Mouse (Mus musculus) myocyte (in vitro differentiated cells): Measurements from ENCODE around the gene Saysd1.

Source experiments
- CEBPB ChIP-seq: IDR thresholded peaks from 2 replicates; pipeline ENCODE4 v1.6.1; 2011; ENCODE audit warnings: mild to moderate bottlenecking, moderate library complexity; ENCODE audit not compliant: poor library complexity, insufficient read depth, severe bottlenecking
- E2F4 ChIP-seq: IDR thresholded peaks from one replicate; pipeline ENCODE4 v1.6.1; 2011; ENCODE audit warnings: mild to moderate bottlenecking, control low read depth, moderate library complexity; ENCODE audit not compliant: insufficient read depth
- MAX ChIP-seq: IDR thresholded peaks from one replicate; pipeline ENCODE4 v1.6.1; 2011; ENCODE audit warnings: low read depth, mild to moderate bottlenecking, control low read depth
- MYOD1 ChIP-seq, 3 experiments: IDR thresholded peaks; one replicate each; pipeline ENCODE4 v1.6.1; 2011; ENCODE audit warnings: control low read depth in 2 of 3, low read depth in 2 of 3, mild to moderate bottlenecking in 2 of 3, moderate library complexity in 1 of 3; ENCODE audit not compliant: insufficient read length in 2 of 3, control insufficient read depth in 1 of 3
- MYOG ChIP-seq, 3 experiments: IDR thresholded peaks; one replicate each; pipeline ENCODE4 v1.6.1; 2011; ENCODE audit warnings: control low read depth in 2 of 3, low read depth in 2 of 3, mild to moderate bottlenecking in 2 of 3; ENCODE audit not compliant: insufficient read length in 2 of 3, control insufficient read depth in 1 of 3, insufficient read depth in 1 of 3
- POLR2A ChIP-seq: IDR thresholded peaks from one replicate; pipeline ENCODE4 v1.6.1; 2011; ENCODE audit warnings: low read depth, mild to moderate bottlenecking, control low read depth, moderate library complexity; ENCODE audit not compliant: insufficient read length
- REST ChIP-seq: IDR thresholded peaks from one replicate; pipeline ENCODE4 v1.6.1; 2011; ENCODE audit warnings: mild to moderate bottlenecking, control low read depth, moderate library complexity; ENCODE audit not compliant: insufficient read depth, insufficient read length
- SRF ChIP-seq: IDR thresholded peaks from one replicate; pipeline ENCODE4 v1.6.1; 2011; ENCODE audit warnings: low read depth; ENCODE audit not compliant: control insufficient read depth, insufficient read length
- TCF12 ChIP-seq: IDR thresholded peaks from one replicate; pipeline ENCODE4 v1.6.1; 2011; ENCODE audit warnings: mild to moderate bottlenecking, control low read depth; ENCODE audit not compliant: poor library complexity, insufficient read depth, severe bottlenecking
- USF1 ChIP-seq: IDR thresholded peaks from one replicate; pipeline ENCODE4 v1.6.1; 2011; ENCODE audit warnings: low read depth, mild to moderate bottlenecking, control low read depth, moderate library complexity

DNA sequence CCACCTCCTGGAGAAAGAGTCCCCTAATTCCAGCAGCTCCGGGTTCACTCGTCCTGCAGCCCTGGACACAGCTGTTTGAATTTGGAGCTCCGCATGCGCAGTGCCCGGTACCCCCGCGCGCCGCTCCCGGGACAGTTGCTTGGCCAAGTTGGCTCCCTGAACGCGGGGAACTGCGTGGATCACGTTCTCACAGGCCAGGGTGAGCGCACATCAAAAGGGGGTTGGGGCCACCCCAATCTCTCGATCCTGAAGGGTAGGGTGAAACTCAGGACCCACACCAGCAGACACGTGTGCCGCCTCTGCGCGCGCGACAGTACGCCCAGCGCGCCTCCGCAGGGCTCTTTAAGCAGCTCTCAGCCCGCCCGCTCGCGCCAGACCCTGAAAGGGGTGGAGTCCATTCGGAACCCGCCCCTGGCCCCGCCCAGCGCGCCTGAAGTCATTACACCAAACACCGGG lies 43.2 kb upstream of the Saysd1 start, which contains the start of gene Kcnk5:
- TF ChIP-seq POLR2A = peak; percentile 99
- TF ChIP-seq MAX = no peak
- peak; percentile 91 for TF ChIP-seq E2F4
- TF ChIP-seq USF1 = no peak
- no peak for TF ChIP-seq TCF12
- no peak for TF ChIP-seq SRF
- TF ChIP-seq CEBPB = no peak
- no peak for TF ChIP-seq REST
- peak in 2 of 3 experiments; percentile 15 to 35 for TF ChIP-seq MYOG (IDR thresholded peaks at IDR 0.05; ENCODE audit: control insufficient read depth in 1 of 3, insufficient read depth in 1 of 3, insufficient read length in 2 of 3, low read depth in 2 of 3)
- TF ChIP-seq MYOD1 (IDR thresholded peaks at IDR 0.05; ENCODE audit: control insufficient read depth in 1 of 3, insufficient read length in 2 of 3, low read depth in 2 of 3) = peak in 1 of 3 experiments; percentile 45
